Mouse (Mus musculus) myocyte (in vitro differentiated cells): ENCODE results near the gene Zranb3. TPM values are rescaled to one million over a fixed set of nuclear protein-coding genes. Genes with fewer than 3 reads are reported as not detected.

ENCODE experiments used
- H3K27me3 ChIP-seq: one replicate; pipeline ENCODE4 v1.6.1; 2011; ENCODE audit not compliant: control insufficient read depth, insufficient read depth, insufficient read length
- H3K36me3 ChIP-seq: one replicate; pipeline ENCODE4 v1.6.1; 2011; ENCODE audit not compliant: control insufficient read depth, insufficient read depth
- H3K4me2 ChIP-seq: one replicate; pipeline ENCODE4 v1.6.1; 2011; ENCODE audit warnings: low read depth, control low read depth
- H3K4me3 ChIP-seq: one replicate; pipeline ENCODE4 v1.5.1; 2011; ENCODE audit warnings: mild to moderate bottlenecking, control low read depth, moderate library complexity
- H3K79me2 ChIP-seq: one replicate; pipeline ENCODE4 v1.6.1; 2011; ENCODE audit not compliant: control insufficient read depth, insufficient read depth
- H3ac ChIP-seq: one replicate; pipeline ENCODE4 v1.6.1; 2011; ENCODE audit not compliant: control insufficient read depth, insufficient read length
- CEBPB ChIP-seq: IDR thresholded peaks from 2 replicates; pipeline ENCODE4 v1.6.1; 2011; ENCODE audit warnings: mild to moderate bottlenecking, moderate library complexity; ENCODE audit not compliant: poor library complexity, insufficient read depth, severe bottlenecking
- E2F4 ChIP-seq: IDR thresholded peaks from one replicate; pipeline ENCODE4 v1.6.1; 2011; ENCODE audit warnings: mild to moderate bottlenecking, control low read depth, moderate library complexity; ENCODE audit not compliant: insufficient read depth
- MAX ChIP-seq: IDR thresholded peaks from one replicate; pipeline ENCODE4 v1.6.1; 2011; ENCODE audit warnings: low read depth, mild to moderate bottlenecking, control low read depth
- MYOD1 ChIP-seq, 3 experiments: IDR thresholded peaks; one replicate each; pipeline ENCODE4 v1.6.1; 2011; ENCODE audit warnings: control low read depth in 2 of 3, low read depth in 2 of 3, mild to moderate bottlenecking in 2 of 3, moderate library complexity in 1 of 3; ENCODE audit not compliant: insufficient read length in 2 of 3, control insufficient read depth in 1 of 3
- MYOG ChIP-seq, 3 experiments: IDR thresholded peaks; one replicate each; pipeline ENCODE4 v1.6.1; 2011; ENCODE audit warnings: control low read depth in 2 of 3, low read depth in 2 of 3, mild to moderate bottlenecking in 2 of 3; ENCODE audit not compliant: insufficient read length in 2 of 3, control insufficient read depth in 1 of 3, insufficient read depth in 1 of 3
- POLR2A ChIP-seq: IDR thresholded peaks from one replicate; pipeline ENCODE4 v1.6.1; 2011; ENCODE audit warnings: low read depth, mild to moderate bottlenecking, control low read depth, moderate library complexity; ENCODE audit not compliant: insufficient read length
- POLR2AphosphoS2 ChIP-seq: IDR thresholded peaks from one replicate; pipeline ENCODE4 v1.6.1; 2011; ENCODE audit warnings: low read depth, control low read depth; ENCODE audit not compliant: insufficient read length
- REST ChIP-seq: IDR thresholded peaks from one replicate; pipeline ENCODE4 v1.6.1; 2011; ENCODE audit warnings: mild to moderate bottlenecking, control low read depth, moderate library complexity; ENCODE audit not compliant: insufficient read depth, insufficient read length
- SRF ChIP-seq: IDR thresholded peaks from one replicate; pipeline ENCODE4 v1.6.1; 2011; ENCODE audit warnings: low read depth; ENCODE audit not compliant: control insufficient read depth, insufficient read length
- TCF12 ChIP-seq: IDR thresholded peaks from one replicate; pipeline ENCODE4 v1.6.1; 2011; ENCODE audit warnings: mild to moderate bottlenecking, control low read depth; ENCODE audit not compliant: poor library complexity, insufficient read depth, severe bottlenecking
- TCF3 ChIP-seq: IDR thresholded peaks from one replicate; pipeline ENCODE4 v1.6.1; 2011; ENCODE audit warnings: low read depth, control low read depth; ENCODE audit not compliant: insufficient read length
- USF1 ChIP-seq: IDR thresholded peaks from one replicate; pipeline ENCODE4 v1.6.1; 2011; ENCODE audit warnings: low read depth, mild to moderate bottlenecking, control low read depth, moderate library complexity
- polyA plus RNA-seq: library from polyadenylated mRNA; unstranded; fragments of >200 nt; fragmentation: generic; extraction: Trizol; gene quantifications from one replicate; pipeline ENCODE4 v1.2.1, GENCODE M21; 2012; ENCODE audit warnings: missing spikeins

The Zranb3 gene
- polyA plus RNA-seq, 1 experiment = 1.6 TPM

DNA sequence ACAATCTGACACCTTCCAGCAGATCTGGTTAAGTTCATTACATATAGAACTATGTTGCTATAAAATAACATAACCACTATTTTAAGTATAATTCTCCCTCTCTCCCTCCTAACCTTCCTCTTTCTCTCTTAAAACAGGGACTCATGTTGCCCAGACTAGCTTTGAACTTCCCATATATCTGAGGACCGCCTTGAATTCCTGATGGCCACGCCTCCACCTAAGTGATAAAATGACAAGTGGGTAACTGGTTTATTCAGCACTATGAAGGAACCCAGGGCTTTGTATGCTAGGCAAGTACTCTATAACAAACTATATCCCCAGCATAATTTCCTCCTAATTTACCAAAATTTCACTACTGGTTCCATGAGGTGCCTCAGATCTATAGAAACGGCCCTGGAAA is 139.5 kb downstream of the Zranb3 start:
- Histone ChIP-seq H3K36me3 (no peaks in the 10 kb centered on the region), H3K27me3 (no peaks in the 10 kb centered on the region), H3K4me3 (no peak overlapping the region), H3ac (no peak overlapping the region), H3K4me2 (no peak overlapping the region), H3K79me2 (no peaks in the 10 kb centered on the region)
- TF ChIP-seq USF1 (no peak), SRF (no peak), POLR2AphosphoS2 (no peak), REST (no peak)

DNA sequence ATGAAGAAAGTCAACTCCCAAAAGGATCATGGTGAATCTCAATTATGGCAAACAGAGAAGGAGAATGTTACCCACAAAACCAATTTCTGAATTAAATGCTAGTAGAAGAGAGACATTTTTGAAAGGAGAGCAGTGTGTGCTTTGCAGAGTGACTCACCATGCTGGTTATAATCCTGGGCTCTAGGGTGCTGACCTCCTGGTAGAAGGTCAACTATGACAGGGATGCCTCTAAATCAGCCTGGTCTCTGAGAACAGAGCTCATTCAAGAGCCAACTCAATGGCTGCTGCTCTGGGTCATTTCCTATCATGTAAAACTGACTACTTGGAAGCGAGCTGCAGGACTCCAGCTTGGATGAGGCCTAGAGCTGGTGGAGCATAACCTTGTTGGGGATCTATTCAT is 141.7 kb downstream of the Zranb3 start:
- Histone ChIP-seq H3K4me2 (peak overlapping the region; percentile 10), H3ac (no peak overlapping the region), H3K36me3 (no peaks in the 10 kb centered on the region), H3K79me2 (no peaks in the 10 kb centered on the region), H3K27me3 (no peaks in the 10 kb centered on the region), H3K4me3 (no peak overlapping the region)
- TF ChIP-seq POLR2A = no peak
- no peak for TF ChIP-seq TCF12
- no peak for TF ChIP-seq MYOD1 (IDR thresholded peaks at IDR 0.05; ENCODE audit: control insufficient read depth in 1 of 3, insufficient read length in 2 of 3, low read depth in 2 of 3)

DNA sequence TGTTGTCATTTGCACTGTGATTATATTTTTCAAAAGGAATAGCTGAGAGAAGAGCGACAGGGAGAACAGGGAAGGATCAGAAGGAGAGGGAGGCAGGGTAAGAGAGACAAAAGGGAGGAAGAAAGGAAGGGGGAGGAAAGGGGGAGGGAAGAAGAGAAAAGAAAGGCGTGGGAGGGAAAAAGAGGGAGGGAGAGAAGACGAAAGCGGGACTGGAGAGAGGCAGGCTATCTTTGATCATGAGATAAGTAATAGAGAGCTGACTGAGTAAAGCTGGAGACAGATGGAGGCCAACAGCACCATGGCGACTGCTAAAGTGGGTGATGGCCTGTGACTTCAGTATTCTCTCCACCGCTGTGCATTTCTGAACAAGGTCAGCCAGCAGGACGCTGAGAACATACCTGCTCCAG is 143.5 kb downstream of the Zranb3 start:
- no peak overlapping the region for H3K4me2 ChIP-seq
- H3ac ChIP-seq = no peak overlapping the region
- TF ChIP-seq MAX (no peak), USF1 (no peak), MYOD1 (IDR thresholded peaks at IDR 0.05; ENCODE audit: control insufficient read depth in 1 of 3, insufficient read length in 2 of 3, low read depth in 2 of 3) (no peak), REST (no peak), MYOG (IDR thresholded peaks at IDR 0.05; ENCODE audit: control insufficient read depth in 1 of 3, insufficient read depth in 1 of 3, insufficient read length in 2 of 3, low read depth in 2 of 3) (no peak), CEBPB (no peak), TCF3 (no peak), POLR2AphosphoS2 (no peak), POLR2A (no peak), TCF12 (no peak), SRF (no peak), E2F4 (no peak)
- no peaks in the 10 kb centered on the region for H3K27me3 ChIP-seq
- H3K36me3 ChIP-seq = no peaks in the 10 kb centered on the region
- H3K79me2 ChIP-seq = no peaks in the 10 kb centered on the region
- no peak overlapping the region for H3K4me3 ChIP-seq

DNA sequence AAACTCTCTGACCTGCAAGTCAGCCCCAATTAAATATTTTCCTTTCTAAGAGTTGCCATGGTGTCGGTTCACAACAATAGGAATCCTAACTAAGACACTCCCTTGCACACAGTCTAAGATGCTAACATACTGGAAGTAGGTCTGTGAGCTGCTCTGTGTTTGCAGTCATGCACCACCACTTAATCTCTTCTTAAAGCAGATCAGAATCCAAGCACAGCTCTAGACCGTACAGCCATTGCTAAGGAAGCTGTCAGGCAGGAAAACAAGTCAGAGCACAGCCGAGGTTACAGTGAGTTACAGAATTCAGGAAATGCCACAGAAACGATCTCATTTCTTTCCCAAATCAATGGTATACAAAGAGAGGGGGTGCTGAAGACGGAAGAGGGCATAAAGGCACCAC is 144.0 kb downstream of the Zranb3 start:
- Histone ChIP-seq H3K4me2 (no peak overlapping the region), H3K36me3 (no peaks in the 10 kb centered on the region), H3ac (no peak overlapping the region), H3K4me3 (no peak overlapping the region), H3K79me2 (no peaks in the 10 kb centered on the region), H3K27me3 (no peaks in the 10 kb centered on the region)
- TF ChIP-seq MYOD1 (IDR thresholded peaks at IDR 0.05; ENCODE audit: control insufficient read depth in 1 of 3, insufficient read length in 2 of 3, low read depth in 2 of 3) = no peak
- TF ChIP-seq TCF12 = no peak
- TF ChIP-seq MAX = no peak
- no peak for TF ChIP-seq MYOG (IDR thresholded peaks at IDR 0.05; ENCODE audit: control insufficient read depth in 1 of 3, insufficient read depth in 1 of 3, insufficient read length in 2 of 3, low read depth in 2 of 3)
- no peak for TF ChIP-seq USF1
- TF ChIP-seq TCF3 = no peak
- no peak for TF ChIP-seq POLR2A
- no peak for TF ChIP-seq POLR2AphosphoS2

DNA sequence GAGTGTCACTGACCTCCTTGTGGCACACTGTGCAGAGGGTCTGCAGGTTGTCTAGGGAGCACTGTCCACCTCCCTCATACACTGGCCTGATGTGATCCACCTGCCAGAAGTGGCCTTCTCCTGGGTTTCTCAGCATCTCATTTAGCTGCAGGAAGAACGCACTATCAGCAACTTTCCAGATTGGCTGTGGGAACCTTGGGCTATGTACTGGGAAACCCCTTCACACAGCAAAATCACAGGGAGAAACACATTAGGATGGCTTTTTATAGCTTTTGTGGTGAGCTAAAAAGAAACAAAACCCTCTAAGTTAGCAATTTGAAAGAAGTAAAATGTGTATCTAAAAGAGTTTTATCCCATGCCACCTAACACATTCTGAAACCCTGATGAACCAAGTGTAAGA is 146.3 kb downstream of the Zranb3 start:
- Histone ChIP-seq H3K4me3 (no peak overlapping the region), H3K79me2 (no peaks in the 10 kb centered on the region), H3K27me3 (no peaks in the 10 kb centered on the region), H3K36me3 (no peaks in the 10 kb centered on the region), H3K4me2 (no peak overlapping the region), H3ac (no peak overlapping the region)
- no peak for TF ChIP-seq POLR2A
- no peak for TF ChIP-seq POLR2AphosphoS2
- no peak for TF ChIP-seq E2F4
- no peak for TF ChIP-seq SRF
- no peak for TF ChIP-seq MYOD1 (IDR thresholded peaks at IDR 0.05; ENCODE audit: control insufficient read depth in 1 of 3, insufficient read length in 2 of 3, low read depth in 2 of 3)
- no peak for TF ChIP-seq REST
- TF ChIP-seq USF1 = no peak
- TF ChIP-seq TCF12 = no peak
- no peak for TF ChIP-seq MAX
- no peak for TF ChIP-seq CEBPB
- TF ChIP-seq MYOG (IDR thresholded peaks at IDR 0.05; ENCODE audit: control insufficient read depth in 1 of 3, insufficient read depth in 1 of 3, insufficient read length in 2 of 3, low read depth in 2 of 3) = no peak
- TF ChIP-seq TCF3 = no peak
